ENCODE assay signal across 8 mouse cellular contexts in the genomic region with DNA sequence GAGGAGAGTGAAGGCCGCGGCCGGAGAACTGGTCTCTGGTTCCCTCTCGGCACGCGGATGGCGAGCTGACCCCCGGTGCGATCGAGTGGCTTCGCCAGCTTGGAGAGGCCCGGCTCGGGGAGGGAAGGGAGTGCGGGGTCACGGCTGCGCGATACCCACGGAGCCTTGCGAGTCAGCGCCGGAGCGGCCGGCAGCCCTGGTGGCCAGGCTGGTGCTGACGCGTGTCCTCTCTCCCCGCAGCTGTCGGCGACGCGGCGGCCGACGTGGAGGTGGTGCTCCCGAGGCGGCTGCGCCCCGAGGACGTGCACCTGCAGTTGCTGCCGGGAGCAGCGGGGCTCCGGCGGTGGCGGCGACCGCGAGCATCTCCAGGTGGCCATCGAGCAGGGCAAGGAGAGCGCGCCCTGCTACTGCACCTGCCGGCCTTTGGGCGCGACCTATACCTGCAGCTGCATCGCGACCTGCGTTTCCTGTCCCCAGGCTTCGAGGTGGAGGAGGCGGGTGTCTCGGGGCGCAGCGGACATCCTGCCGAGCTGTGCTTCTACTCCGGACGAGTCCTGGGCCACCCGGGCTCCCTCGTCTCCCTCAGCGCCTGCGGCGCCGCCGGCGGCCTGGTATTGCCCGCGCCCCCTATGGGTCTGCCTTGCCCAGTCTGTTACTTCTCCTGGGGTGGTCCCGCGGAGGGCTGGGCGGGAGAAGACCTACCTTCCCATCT. TPM values are rescaled to one million over a fixed set of nuclear protein-coding genes. Genes with fewer than 3 reads are reported as not detected.
DNase-seq lines count a peak whose midpoint lies in the region; ATAC-seq and TF ChIP-seq lines count a peak whose summit lies in the region.

No protein-coding gene starts in this region.

- under 1% methylated on average over 71 of the region's 76 CpGs for WGBS in embryonic facial prominence, embryonic 15.5 days
- WGBS in hindbrain, embryonic 12.5 days, result under 1% methylated on average over 67 of the region's 76 CpGs

- peaks cover 9% of the 10 kb centered on the region for H3K9me3 ChIP-seq in CH12.LX (replicated peaks; ENCODE audit: low read length)
- no peaks in the 10 kb centered on the region for H3K9me3 ChIP-seq in embryonic facial prominence, embryonic 15.5 days (replicated peaks)
- H3K9me3 ChIP-seq in hindbrain, embryonic 12.5 days (replicated peaks), result no peaks in the 10 kb centered on the region
- H3K9me3 ChIP-seq in megakaryocyte, embryonic 14.5 days, result no peaks in the 10 kb centered on the region

- H3K4me2 ChIP-seq in CH12.LX (ENCODE audit: insufficient read depth, low read depth, poor library complexity, severe bottlenecking), result peak overlapping the region; percentile 74
- peak overlapping the region; percentile 99 for H3K4me2 ChIP-seq in embryonic facial prominence, embryonic 15.5 days (replicated peaks)
- peak overlapping the region; percentile 98 for H3K4me2 ChIP-seq in hindbrain, embryonic 12.5 days (replicated peaks)

- TF ChIP-seq POLR2A in CH12.LX (IDR thresholded peaks at IDR 0.05; ENCODE audit: low read depth, low read length), result no peak

- intact Hi-C loops in left cerebral cortex, postnatal 25 days (cut with DNase I), result loop anchor here (5.0 to 10.0 kb wide), 3 partner anchors 225 to 792 kb away; no protein-coding TSS in a partner anchor

- no peak for TF ChIP-seq CTCF in CH12.LX (conservative IDR thresholded peaks at IDR 0.05 in 1 of 2, IDR thresholded peaks at IDR 0.05 in 1 of 2; ENCODE audit: low read depth in 2 of 2, low read length in 2 of 2)

- H3K9ac ChIP-seq in CH12.LX (ENCODE audit: insufficient read depth, low read depth), result no peak overlapping the region
- peak overlapping the region; percentile 59 for H3K9ac ChIP-seq in embryonic facial prominence, embryonic 15.5 days
- H3K9ac ChIP-seq in hindbrain, embryonic 12.5 days, result peak overlapping the region; percentile 60

- no peak for TF ChIP-seq EP300 in CH12.LX (IDR thresholded peaks at IDR 0.05; ENCODE audit: low read length)

- DNase-seq in CH12.LX (ENCODE audit: extremely low read depth), result no peak
- DNase-seq in left cerebral cortex, postnatal 25 days (ENCODE audit: low spot score in 2 of 2), result peak; percentile 39 to 58
- peak; percentile 68 for DNase-seq in right cerebral cortex, postnatal 4 days
- no peak for DNase-seq in adipocyte (ENCODE audit: low spot score)

- dilution Hi-C loops in CH12.LX (cut with MboI; ENCODE audit: extremely low pct_ligation_motif_present, extremely low pct_unique_long_range_greater_than_20kb, low sequenced_read_pairs), result no loop called here

- in situ Hi-C loops in CH12.LX (cut with MboI; ENCODE audit: low pct_ligation_motif_present, low pct_unique_long_range_greater_than_20kb, low sequenced_read_pairs), result loop anchor here (25.0 kb wide), 1 partner anchor 372 kb away; a partner anchor contains a TSS

- no peaks in the 10 kb centered on the region for H3K36me3 ChIP-seq in CH12.LX (replicated peaks in 1 of 2; ENCODE audit: control insufficient read depth in 1 of 2, insufficient read depth in 1 of 2, low read length in 1 of 2)
- H3K36me3 ChIP-seq in embryonic facial prominence, embryonic 15.5 days, result no peaks in the 10 kb centered on the region
- H3K36me3 ChIP-seq in hindbrain, embryonic 12.5 days, result no peaks in the 10 kb centered on the region
- no peaks in the 10 kb centered on the region for H3K36me3 ChIP-seq in megakaryocyte, embryonic 14.5 days (replicated peaks; ENCODE audit: low read length)

- H3K79me2 ChIP-seq in CH12.LX (replicated peaks; ENCODE audit: control insufficient read depth, extremely low read depth, insufficient read depth, poor library complexity, severe bottlenecking), result no peaks in the 10 kb centered on the region

- peak overlapping the region in 1 of 3 experiments; percentile 13 for H3K4me3 ChIP-seq in CH12.LX (replicated peaks in 1 of 3; ENCODE audit: low read depth in 2 of 3, low read length in 2 of 3, poor library complexity in 1 of 3)
- peak overlapping the region; percentile 68 for H3K4me3 ChIP-seq in embryonic facial prominence, embryonic 15.5 days (replicated peaks)
- peak overlapping the region; percentile 61 for H3K4me3 ChIP-seq in hindbrain, embryonic 12.5 days
- peak overlapping the region; percentile 91 for H3K4me3 ChIP-seq in megakaryocyte, embryonic 14.5 days (replicated peaks)

- peaks cover 0 to 7% of the 10 kb centered on the region in 2 experiments; a peak in 1 of 4 replicates for H3K4me1 ChIP-seq in CH12.LX (ENCODE audit: control insufficient read depth in 1 of 2, insufficient read depth in 2 of 2)
- peaks cover 41% of the 10 kb centered on the region for H3K4me1 ChIP-seq in embryonic facial prominence, embryonic 15.5 days
- H3K4me1 ChIP-seq in hindbrain, embryonic 12.5 days, result peaks cover 10% of the 10 kb centered on the region; the same call in 1 of the 2 replicates
- H3K4me1 ChIP-seq in megakaryocyte, embryonic 14.5 days, result peaks cover 16% of the 10 kb centered on the region

- ATAC-seq in activated CD4-positive, CD25-positive, alpha-beta regulatory T cell, adult 4 months, result peak; percentile 24
- peak; percentile 25 for ATAC-seq in embryonic facial prominence, embryonic 15.5 days (ENCODE audit: insufficient number of reproducible peaks, low FRiP score, low TSS enrichment, low read depth)
- ATAC-seq in hindbrain, embryonic 12.5 days (ENCODE audit: low FRiP score), result peak; percentile 65

- H3K27ac ChIP-seq in CH12.LX (ENCODE audit: insufficient read depth, low read depth), result no peak overlapping the region
- H3K27ac ChIP-seq in embryonic facial prominence, embryonic 15.5 days (replicated peaks), result peak overlapping the region; percentile 80
- H3K27ac ChIP-seq in hindbrain, embryonic 12.5 days, result peak overlapping the region; percentile 53; the same call in 1 of the 2 replicates

- H3K27me3 ChIP-seq in CH12.LX (replicated peaks), result peaks cover 77% of the 10 kb centered on the region
- H3K27me3 ChIP-seq in embryonic facial prominence, embryonic 15.5 days, result no peaks in the 10 kb centered on the region
- peaks cover 20% of the 10 kb centered on the region for H3K27me3 ChIP-seq in hindbrain, embryonic 12.5 days
- peaks cover 80% of the 10 kb centered on the region for H3K27me3 ChIP-seq in megakaryocyte, embryonic 14.5 days (replicated peaks)

- no peak for TF ChIP-seq RAD21 in CH12.LX (IDR thresholded peaks at IDR 0.05; ENCODE audit: low read depth, low read length)

TF ChIP-seq in CH12.LX, 34 proteins besides CTCF, POLR2A, EP300 and RAD21:
- TF ChIP-seq MXI1 (IDR thresholded peaks at IDR 0.05; ENCODE audit: low read depth, low read length) (no peak), NRF1 (IDR thresholded peaks at IDR 0.05; ENCODE audit: low read depth, low read length) (no peak), MAZ (IDR thresholded peaks at IDR 0.05; ENCODE audit: low read depth, low read length) (no peak)

RNA-seq across cellular contexts. Expression of a gene that starts 0.6 kb away (rescaled TPM):
- total RNA-seq in CH12.LX (2012; rRNA removed), result not detected in 2 replicates
- total RNA-seq in CH12.LX (2014; rRNA removed), result not detected in 2 replicates
- polyA plus RNA-seq in CH12.LX (2012; ENCODE audit: insufficient read length, low read depth), result not detected in 2 replicates
- under 1 TPM; 0.14 to 0.21 TPM for polyA plus RNA-seq in activated CD4-positive, CD25-positive, alpha-beta regulatory T cell, adult 4 months (2017; shearing (Covaris generic))
- polyA plus RNA-seq in embryonic facial prominence, embryonic 15.5 days (2015; fragmentation: Nextera tagmentation; extraction: Ambion mirVana), result 12.7 and 17.4 TPM in 2 replicates
- polyA plus RNA-seq in hindbrain, embryonic 12.5 days (2016; fragmentation: Nextera tagmentation; extraction: Ambion mirVana), result 6.6 and 7.6 TPM in 2 replicates
- 10 to 100 TPM; 10.0 to 10.9 TPM for total RNA-seq in left cerebral cortex, postnatal 25 days (2021)
- polyA plus RNA-seq in megakaryocyte, embryonic 14.5 days (2012; ENCODE audit: insufficient read depth, low replicate concordance), result not detected in 2 replicates

Comparison
In these comparisons a context has a peak if more than half of its experiments do, and no peak if none do; other contexts are left out.
1. DNase-seq: peak in left cerebral cortex, postnatal 25 days (2 of 2) and right cerebral cortex, postnatal 4 days (single experiment); none in CH12.LX (single experiment) and adipocyte (single experiment).
2. Peak in every context shown above with its lines, with median percentiles within 50 percentile points of each other: H3K4me2 ChIP-seq and ATAC-seq.